Mouse (Mus musculus): ENCODE measurements around the gene Ism2.
"Not testable (repeated sequence)": the region's sequence is repeated elsewhere in the genome, so short reads cannot be mapped to it uniquely, and the experiment has no call there.

Gene Ism2

DNA sequence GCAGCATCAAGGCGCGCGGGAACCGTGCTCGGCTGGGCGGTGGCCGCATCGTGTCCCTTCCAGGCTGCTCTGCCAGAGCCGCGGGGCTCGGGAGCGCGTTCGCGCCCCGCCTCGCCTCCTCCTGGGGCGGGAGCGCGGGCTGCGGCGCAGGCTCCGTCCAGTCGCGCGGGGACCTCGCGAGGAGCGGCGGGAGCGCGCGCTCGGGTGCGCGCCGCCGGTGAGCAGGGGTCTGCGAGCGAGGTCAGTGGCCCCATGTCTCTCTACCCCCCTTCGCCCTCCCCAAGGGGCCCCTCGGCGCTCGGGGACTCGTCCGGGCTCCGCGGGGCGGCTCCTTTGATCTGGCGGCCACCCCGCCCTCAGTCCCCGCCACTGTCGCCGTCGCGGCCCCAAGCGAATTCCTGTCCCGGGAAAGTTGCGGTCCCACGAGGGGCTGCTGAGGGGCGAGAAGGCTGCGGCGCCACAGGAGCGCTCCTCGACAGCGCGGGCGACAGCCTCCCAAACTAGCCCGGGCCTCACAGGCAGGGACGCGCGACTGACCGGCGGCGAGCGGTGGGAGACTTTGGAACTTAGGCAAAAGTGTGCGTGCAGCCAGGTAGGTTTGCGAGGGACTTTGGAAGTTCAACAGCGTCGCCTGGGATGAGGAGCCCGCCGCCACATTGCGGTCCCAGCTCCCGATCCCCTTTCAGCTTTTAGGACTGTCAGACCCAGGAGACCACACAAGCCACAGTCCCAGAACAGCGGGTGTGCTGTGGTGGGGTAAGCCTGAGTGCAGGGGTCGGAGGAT lies at the start of gene Ism2:
TSS of gene Ism2 (minus strand) at position 49 of the 784 bp plus-strand sequence.
- peak in 1 of 2 experiments; percentile 20 for DNase-seq (ENCODE audit: low spot score in 2 of 2)

DNA sequence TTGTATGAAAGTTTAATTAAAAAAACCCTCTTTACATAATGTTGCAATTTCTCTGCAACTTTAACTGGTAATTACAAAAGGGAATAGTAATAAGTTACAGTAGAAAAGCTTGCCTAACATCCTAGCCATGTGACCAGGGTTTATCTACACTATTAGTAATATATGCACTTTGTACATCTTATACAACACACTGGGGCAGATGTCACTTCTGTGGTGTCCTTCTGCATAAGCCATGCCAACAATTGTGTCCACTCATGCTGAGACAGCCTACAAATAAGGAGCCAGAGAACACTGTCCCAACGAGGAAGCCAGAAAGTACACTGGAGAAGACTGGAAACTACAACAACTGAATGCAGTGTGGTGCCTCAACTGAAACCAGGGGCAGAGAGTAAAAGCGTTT lies 48.5 kb upstream of the Ism2 start:
- no peak for DNase-seq (ENCODE audit: low spot score in 2 of 2)

DNA sequence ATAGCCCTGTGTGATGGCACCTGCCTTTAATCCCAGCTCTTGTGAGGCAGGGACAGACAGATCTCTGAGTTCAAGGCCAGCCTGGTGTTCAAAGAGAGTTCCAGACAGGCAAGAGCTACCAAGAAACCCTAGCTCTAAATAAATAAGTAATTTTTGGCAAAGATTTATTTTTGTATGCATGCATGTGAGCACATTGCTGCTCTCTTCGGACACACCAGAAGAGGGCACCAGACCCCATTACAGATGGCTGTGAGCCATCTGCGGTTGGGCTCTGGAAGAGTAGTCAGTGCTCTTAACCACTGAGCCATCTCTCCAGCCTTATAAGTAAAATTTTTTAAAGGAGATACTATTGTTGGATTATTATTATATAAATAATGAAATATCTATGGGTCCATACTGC lies 48.0 kb upstream of the Ism2 start:
- DNase-seq (ENCODE audit: low spot score in 2 of 2): no peak

DNA sequence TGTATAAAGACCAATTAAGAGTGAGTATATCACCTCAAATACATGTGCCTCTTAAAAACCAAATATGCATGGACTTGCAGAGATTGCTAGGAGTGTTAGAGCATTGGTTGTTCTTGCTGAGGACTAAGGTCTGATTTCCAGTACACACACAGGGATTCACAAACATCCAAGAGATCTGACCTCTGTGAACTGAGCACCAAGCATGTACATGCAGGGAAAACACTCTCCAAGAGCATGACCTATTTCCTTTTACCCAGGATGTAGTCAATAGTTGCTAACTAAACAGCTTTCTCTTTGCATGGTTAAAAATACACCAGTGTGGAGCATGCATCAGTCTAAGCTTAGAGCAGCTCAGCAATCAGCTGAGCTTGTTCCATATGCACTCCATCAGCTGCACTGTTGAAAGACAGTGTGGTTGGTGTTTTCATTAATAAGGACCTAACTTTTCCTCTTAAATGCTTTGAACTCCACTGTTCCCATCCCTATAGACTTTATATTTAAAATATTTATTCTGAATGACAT lies 43.6 kb upstream of the Ism2 start:
- no peak for DNase-seq (ENCODE audit: low spot score in 2 of 2)

DNA sequence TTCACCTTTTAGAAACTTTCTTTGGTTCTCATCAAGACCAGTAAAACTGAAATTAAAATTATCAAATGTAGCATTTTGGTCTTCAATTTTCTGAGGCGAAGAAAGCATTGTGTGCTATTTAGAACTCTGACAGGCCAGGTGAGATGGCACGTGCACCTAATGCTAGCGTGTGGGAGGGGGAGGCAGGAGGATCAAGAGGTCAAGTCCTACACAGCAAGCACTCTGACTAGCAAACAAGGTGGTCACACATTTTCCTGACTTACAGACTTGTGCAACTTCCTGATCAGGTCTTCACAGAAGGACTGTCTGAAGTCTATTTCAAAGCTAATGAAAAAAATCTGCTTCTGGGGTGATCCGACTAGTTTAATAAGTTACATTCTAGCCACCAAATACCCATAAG lies 38.6 kb upstream of the Ism2 start:
- DNase-seq (ENCODE audit: low spot score in 2 of 2): no peak

DNA sequence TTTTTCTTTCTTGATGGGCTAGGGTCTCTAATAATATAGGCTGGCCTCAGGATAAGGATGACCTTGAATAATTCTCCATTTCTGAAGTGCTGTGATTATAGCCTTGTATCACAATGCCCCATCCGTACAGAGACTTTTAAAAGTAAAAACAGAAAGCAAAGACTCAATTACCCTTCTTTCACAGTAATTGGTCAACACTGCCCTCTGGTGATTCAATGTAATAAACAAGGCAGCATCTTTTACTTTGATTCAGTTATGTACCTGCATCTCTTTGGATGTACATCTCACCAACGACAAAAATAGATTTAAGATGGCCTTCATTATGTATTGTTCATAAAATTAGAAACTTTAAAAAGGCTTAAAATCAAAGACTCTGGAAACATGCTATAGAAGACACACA lies 35.4 kb upstream of the Ism2 start:
- no peak for DNase-seq (ENCODE audit: low spot score in 2 of 2)

- no peak for DNase-seq (ENCODE audit: low spot score in 2 of 2)
Measured at GRCm38 (mm10) chr12:87333794-87334193, 34.3 kb upstream of the Ism2 start.

DNA sequence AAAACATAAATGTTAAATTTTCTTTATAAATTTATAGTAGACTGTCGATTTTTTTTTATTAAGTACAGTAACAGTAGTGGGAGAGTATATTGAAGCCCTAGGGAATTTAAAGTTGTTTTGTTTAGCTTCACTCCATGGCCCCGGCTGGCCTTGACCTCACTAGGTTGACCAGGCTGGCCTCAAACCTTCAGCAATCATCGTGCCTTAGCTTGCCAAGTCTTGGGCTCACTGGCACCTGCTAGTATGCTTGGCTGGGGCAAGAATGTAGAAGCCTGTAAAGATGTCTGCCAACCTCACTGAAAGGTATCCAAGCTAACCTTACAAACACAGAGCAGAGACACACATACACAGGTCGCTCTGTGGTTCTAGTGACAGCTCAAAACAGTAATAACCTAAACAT lies 33.0 kb upstream of the Ism2 start:
- no peak for DNase-seq (ENCODE audit: low spot score in 2 of 2)

- no peak for DNase-seq (ENCODE audit: low spot score in 2 of 2)
Measured at GRCm38 (mm10) chr12:87331908-87332307, 32.4 kb upstream of the Ism2 start.

- no peak for DNase-seq (ENCODE audit: low spot score in 2 of 2)
Measured at GRCm38 (mm10) chr12:87331053-87331456, 31.6 kb upstream of the Ism2 start.

- DNase-seq (ENCODE audit: low spot score in 2 of 2): no peak
Measured at GRCm38 (mm10) chr12:87330213-87330612, 30.7 kb upstream of the Ism2 start.

DNA sequence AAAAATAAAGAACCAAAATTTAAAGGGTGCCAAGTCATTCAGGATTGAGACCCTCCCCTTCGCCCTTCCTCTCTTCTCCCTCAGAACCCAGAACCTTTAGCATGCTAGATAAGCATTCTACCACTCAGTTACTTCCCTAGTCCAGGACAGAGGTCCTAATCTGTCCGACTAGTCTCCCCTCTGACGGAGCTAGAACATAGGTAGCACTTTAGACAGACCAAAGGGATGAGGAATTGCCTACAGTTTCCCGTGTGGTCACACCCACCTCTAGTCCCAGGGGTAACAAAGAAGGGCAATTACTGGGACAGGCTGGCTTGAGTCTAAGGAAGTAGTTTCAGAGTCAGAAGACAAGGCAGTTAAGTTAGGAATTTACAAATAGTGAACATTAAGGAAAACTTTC lies 28.5 kb upstream of the Ism2 start:
- DNase-seq (ENCODE audit: low spot score in 2 of 2): no peak

- no peak for DNase-seq (ENCODE audit: low spot score in 2 of 2)
Measured at GRCm38 (mm10) chr12:87327610-87328009, 28.1 kb upstream of the Ism2 start.

- no peak for DNase-seq (ENCODE audit: low spot score in 2 of 2)
Measured at GRCm38 (mm10) chr12:87325452-87325851, 25.9 kb upstream of the Ism2 start.

DNA sequence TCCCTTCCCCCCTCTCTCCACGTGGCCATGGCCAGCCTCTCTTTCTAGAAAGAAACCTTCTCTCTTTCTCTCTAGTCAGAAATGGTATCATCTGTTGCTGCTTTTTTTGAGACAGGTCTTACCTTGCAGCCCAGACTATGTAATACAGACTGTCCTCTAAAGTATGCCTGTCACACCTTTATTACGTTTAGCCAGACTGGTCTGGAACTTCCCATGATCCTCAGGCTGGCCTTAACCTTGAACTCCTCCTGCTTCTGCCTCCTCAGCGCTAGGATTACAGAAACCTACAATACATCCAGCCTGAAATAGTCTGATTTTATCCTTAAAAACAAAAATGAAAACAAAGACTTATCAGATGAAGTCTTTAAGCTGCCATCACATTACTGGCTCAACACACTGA lies 19.7 kb upstream of the Ism2 start:
- no peak for DNase-seq (ENCODE audit: low spot score in 2 of 2)

- DNase-seq (ENCODE audit: low spot score in 2 of 2): no peak
Measured at GRCm38 (mm10) chr12:87317951-87318350, 18.4 kb upstream of the Ism2 start.

DNA sequence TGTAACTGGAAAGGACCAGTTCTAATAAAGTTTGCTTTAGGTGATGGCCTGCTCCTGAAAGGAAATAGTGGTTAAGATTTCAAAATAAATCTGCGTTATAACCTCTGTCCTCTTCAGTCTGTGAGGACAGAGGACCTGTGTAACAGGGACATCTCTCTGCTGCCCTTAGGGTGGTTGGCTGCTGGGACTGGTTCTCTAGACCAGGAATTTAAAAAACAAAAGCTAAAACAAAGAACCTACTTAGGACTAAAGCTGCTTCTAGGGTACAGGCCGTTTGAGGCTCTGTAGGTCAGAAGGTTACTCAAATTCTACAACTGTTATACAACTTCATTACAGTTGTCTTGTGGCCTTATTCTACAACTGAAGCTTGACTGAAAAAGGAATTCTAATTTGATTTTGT lies 13.6 kb upstream of the Ism2 start:
- DNase-seq (ENCODE audit: low spot score in 2 of 2): no peak

GRCm38 (mm10) chr12:87306584-87306844 lies 7.0 kb upstream of the Ism2 start:
- not testable (repeated sequence) for DNase-seq (ENCODE audit: low spot score in 2 of 2)

GRCm38 (mm10) chr12:87305767-87306583 lies 6.5 kb upstream of the Ism2 start:
- DNase-seq (ENCODE audit: low spot score in 2 of 2): no peak

GRCm38 (mm10) chr12:87301189-87301588 lies 1.7 kb upstream of the Ism2 start:
- no peak for DNase-seq (ENCODE audit: low spot score in 2 of 2)

DNA sequence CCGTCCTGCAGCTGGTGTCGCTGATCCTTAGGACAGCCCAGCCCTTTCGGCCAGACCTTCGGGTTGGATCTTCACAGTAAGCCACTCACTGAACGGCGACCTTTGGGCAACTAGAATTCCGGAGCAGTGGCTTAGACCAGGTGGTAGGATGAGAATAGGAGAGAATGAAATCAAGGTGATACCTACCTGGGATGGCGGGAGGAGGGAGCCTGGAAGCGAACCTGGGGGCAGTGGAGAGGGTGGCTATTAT lies 861 bp upstream of the Ism2 start:
- DNase-seq (ENCODE audit: low spot score in 2 of 2): no peak

DNA sequence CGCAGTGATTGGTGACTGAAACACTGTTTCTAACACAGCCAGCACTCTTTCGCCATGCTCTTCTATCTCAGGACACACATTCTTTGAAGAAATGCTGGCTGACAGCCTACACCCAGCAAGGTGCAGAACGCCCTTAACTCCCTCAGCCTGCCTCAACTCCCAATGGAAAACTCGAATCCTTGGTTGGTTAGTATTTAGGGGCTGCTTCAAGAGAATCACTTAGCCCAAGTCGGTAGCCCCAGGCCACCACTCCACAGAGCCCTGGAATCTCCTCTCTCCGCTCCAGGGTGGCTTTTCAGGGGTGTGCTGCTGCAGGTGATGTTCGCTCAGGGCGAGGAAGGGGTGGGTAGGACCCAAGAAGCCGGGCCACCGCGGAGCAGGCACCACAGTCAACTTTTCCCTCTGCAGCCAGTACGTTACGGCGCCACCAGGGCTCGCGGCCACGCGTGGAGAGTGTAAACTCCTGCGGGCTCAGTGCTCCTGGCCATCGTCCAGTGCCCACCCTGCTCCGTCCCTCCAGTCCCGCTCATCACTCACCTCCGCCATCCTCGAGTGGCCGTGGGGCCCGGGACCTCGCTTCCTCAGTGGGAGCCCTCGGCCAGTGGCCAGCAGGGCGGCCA lies 358 bp downstream of the Ism2 start:
- DNase-seq (ENCODE audit: low spot score in 2 of 2): no peak

DNA sequence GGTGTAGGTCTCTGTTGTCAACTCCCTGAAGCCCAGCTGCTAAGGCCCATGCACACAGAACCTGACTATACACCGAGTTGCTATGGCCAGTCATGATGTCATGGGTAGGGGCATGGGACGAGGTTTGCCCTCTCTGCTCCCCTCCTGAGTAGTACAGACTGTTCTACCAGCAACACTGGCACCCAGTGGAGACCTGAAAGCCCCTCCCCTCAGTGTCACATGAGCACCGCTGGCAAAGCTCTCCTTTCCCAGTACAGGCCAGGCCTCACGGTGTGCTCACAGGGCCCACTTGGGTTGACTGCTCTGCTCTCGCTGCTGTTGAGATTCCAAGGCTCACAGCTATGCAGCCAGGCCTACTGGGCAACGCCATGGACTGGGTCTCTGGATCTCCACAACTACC lies 5.6 kb downstream of the Ism2 start:
- DNase-seq (ENCODE audit: low spot score in 2 of 2): no peak
